Mouse (Mus musculus): ENCODE data around the gene Iffo1. TPM values are rescaled to one million over a fixed set of nuclear protein-coding genes. Genes with fewer than 3 reads are reported as not detected.
"Not testable (repeated sequence)": the region's sequence is repeated elsewhere in the genome, so short reads cannot be mapped to it uniquely, and the experiment has no call there.

The Iffo1 gene
- total RNA-seq, 2 experiments from 2014 or later, result 6.6 to 9.4 TPM

GRCm38 (mm10) chr6:125158944-125159492 lies 14.0 kb downstream of the Iffo1 start:
- DNase-seq, result no peak
- intact Hi-C loops (cut with DNase I), result no loop called here

GRCm38 (mm10) chr6:125159773-125160557 lies 14.9 kb downstream of the Iffo1 start:
- intact Hi-C loops (cut with DNase I), result loop anchor here (5.0 kb wide), 2 partner anchors 67 to 112 kb away; no protein-coding TSS in a partner anchor
- DNase-seq, result no peak

- peak in 1 of 2 experiments; percentile 31 for DNase-seq
- intact Hi-C loops (cut with DNase I), result loop anchor here (5.0 kb wide), 2 partner anchors 67 to 112 kb away; no protein-coding TSS in a partner anchor
Measured at GRCm38 (mm10) chr6:125160558-125160853, 15.5 kb downstream of the Iffo1 start.

GRCm38 (mm10) chr6:125160854-125161760 lies 16.1 kb downstream of the Iffo1 start:
- peak; percentile 70 to 77 for DNase-seq
- intact Hi-C loops (cut with DNase I), result loop anchor here (5.0 kb wide), 2 partner anchors 66 to 111 kb away; no protein-coding TSS in a partner anchor

- DNase-seq, result peak; percentile 71 to 76
- intact Hi-C loops (cut with DNase I), result loop anchor here (5.0 kb wide), 2 partner anchors 65 to 110 kb away; no protein-coding TSS in a partner anchor
Measured at GRCm38 (mm10) chr6:125161971-125162370, 16.9 kb downstream of the Iffo1 start.

- intact Hi-C loops (cut with DNase I), result loop anchor here (5.0 kb wide), 2 partner anchors 65 to 110 kb away; no protein-coding TSS in a partner anchor
- DNase-seq, result not testable (repeated sequence)
Measured at GRCm38 (mm10) chr6:125162615-125163305, 17.7 kb downstream of the Iffo1 start.

- DNase-seq, result peak; percentile 37 to 38
- intact Hi-C loops (cut with DNase I), result loop anchor here (2.0 to 5.0 kb wide), 4 partner anchors 15 to 108 kb away; partner anchors contain the start of gene Nop2
Measured at GRCm38 (mm10) chr6:125163801-125164657, 19.0 kb downstream of the Iffo1 start.

GRCm38 (mm10) chr6:125164672-125165327 lies 19.8 kb downstream of the Iffo1 start:
- peak; percentile 54 to 67 for DNase-seq
- intact Hi-C loops (cut with DNase I), result loop anchor here (2.0 to 5.0 kb wide), 4 partner anchors 16 to 108 kb away; partner anchors contain the start of gene Nop2

GRCm38 (mm10) chr6:125165328-125165891 lies 20.4 kb downstream of the Iffo1 start:
- intact Hi-C loops (cut with DNase I), result loop anchor here (2.0 kb wide), 2 partner anchors 17 to 35 kb away; partner anchors contain the start of gene Nop2
- DNase-seq, result peak; percentile 96

- intact Hi-C loops (cut with DNase I), result no loop called here
- peak; percentile 87 to 89 for DNase-seq
Measured at GRCm38 (mm10) chr6:125166051-125166751, 21.2 kb downstream of the Iffo1 start, which contains the start of gene Gapdh. Gene Gapdh, minus strand, starts transcription at chr6:125166467.

- intact Hi-C loops (cut with DNase I), result no loop called here
Measured at GRCm38 (mm10) chr6:125166861-125167650, 22.0 kb downstream of the Iffo1 start.

GRCm38 (mm10) chr6:125168086-125168485 lies 23.0 kb downstream of the Iffo1 start:
- intact Hi-C loops (cut with DNase I), result loop anchor here (2.0 kb wide), 1 partner anchor 23 kb away; the partner anchor contains the start of genes Mrpl51 and Ncapd2
- no peak for DNase-seq

More at GRCm38 (mm10) chr6:125166861-125167650, 22.0 kb downstream of the Iffo1 start:
- peak in 1 of 2 experiments; percentile 61 for DNase-seq

- intact Hi-C loops (cut with DNase I), result no loop called here
- no peak for DNase-seq
Measured at GRCm38 (mm10) chr6:125170194-125170593, 25.2 kb downstream of the Iffo1 start.

GRCm38 (mm10) chr6:125172474-125172873 lies 27.4 kb downstream of the Iffo1 start:
- intact Hi-C loops (cut with DNase I), result no loop called here
- DNase-seq, result no peak

- DNase-seq, result no peak
- intact Hi-C loops (cut with DNase I), result no loop called here
Measured at GRCm38 (mm10) chr6:125173256-125173655, 28.2 kb downstream of the Iffo1 start.

GRCm38 (mm10) chr6:125175469-125175868 lies 30.4 kb downstream of the Iffo1 start:
- intact Hi-C loops (cut with DNase I), result no loop called here
- no peak for DNase-seq
